Mouse (Mus musculus) retina, postnatal 1 day (tissue): Measurements from ENCODE around the gene Dctn2.

Experiments used
- DNase-seq: peaks from one replicate; pipeline ENCODE4 v3.0.0-alpha.2; 2012

The Dctn2 gene

DNA sequence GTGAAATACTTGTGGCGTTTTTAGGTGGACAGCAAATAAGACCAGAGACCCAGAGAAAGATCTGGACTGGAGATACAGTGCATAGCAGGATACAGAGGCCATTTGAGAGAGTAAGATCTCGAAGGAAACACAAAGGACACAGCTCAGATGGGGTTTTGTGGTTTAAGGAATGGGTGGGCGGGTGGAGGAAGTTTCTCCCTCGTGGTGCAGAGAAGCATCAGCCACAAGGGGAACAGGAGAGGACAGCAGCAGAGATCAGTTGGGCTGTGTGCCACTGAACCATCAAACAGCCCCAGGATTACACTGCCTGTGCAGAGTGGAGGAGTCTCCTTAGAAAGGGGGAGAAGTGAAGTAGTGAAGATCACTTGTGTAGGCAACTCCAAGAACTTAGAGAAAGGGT is 51.8 kb downstream of the Dctn2 start:
- DNase-seq, result no peak

DNA sequence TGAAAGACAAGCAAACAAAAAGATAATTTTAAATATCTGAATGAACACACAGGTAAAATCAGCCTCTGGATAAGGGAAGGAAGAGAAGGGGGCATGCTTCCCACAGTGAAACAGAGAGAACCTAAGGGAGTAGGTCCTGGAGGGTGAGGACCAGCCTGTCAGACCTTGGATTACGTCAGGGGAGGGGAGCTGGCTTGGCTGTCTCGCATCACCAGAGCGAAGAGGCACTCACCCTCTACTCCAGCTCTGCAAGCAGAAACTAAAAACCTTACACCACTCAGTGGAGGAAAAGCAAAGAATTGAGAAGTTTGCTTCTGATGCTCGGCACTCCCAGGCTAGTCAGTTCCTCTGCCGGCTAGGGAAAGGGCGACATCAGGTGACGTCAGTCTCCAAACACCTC is 53.8 kb downstream of the Dctn2 start:
- no peak for DNase-seq

DNA sequence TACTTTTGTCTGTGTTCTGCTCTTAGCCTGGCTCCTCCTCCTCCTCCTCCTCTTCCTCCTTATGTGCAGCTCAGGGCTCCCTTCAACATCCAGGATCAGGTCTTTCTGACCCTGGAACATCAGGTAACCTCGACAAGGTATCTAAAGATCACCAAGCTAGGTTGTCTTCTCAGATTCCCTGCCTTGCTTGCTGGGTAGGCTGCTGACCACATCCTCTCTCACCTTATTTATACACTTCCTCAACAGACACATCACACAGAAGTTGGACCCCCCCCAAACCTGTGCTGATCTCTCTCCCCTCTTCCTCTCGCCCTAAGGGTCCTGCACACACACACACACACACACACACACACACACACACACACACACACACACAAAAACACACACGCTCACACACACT is 55.5 kb downstream of the Dctn2 start, which contains the start of gene Arhgap9:
Gene Arhgap9 (plus strand): TSS at position 344 of the 400 bp plus-strand sequence.
- DNase-seq, result no peak

DNA sequence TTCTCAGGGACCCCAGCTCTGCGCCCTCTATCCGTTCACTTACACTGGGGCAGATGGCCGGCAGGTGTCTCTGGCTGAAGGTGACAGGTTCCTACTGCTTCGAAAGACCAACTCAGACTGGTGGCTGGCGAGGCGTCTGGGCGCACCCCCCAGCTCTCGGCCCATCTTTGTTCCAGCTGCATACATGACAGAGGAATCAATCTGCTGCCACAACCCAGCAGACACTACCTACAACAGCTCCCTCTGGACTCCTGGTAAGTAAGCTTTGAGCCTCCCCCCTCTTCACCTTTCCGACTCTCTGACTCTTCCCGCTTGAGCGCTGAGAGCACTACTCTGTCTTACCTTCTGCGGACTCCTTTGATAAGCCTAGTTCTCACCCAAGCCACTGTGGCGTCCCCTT is 56.0 kb downstream of the Dctn2 start:
- no peak for DNase-seq

DNA sequence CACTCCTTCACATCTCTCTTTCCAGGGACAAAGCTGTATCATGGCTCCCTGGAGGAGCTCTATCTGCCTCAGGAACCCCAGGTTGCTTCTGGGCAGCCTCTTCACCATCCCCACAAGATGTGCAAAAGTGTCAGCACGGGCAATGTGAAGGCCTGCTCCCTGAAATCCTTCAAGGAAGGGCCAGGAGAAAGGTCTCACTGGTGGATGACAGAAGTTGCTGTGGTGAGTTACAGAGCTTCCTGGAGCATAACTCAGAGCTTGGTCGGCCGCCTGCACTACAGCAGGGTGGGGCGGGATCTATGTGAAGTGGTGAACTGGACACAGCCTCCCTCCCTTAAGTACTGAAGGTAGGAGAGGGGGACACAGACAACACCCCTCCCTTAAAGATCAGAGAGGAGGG is 56.5 kb downstream of the Dctn2 start:
- no peak for DNase-seq

DNA sequence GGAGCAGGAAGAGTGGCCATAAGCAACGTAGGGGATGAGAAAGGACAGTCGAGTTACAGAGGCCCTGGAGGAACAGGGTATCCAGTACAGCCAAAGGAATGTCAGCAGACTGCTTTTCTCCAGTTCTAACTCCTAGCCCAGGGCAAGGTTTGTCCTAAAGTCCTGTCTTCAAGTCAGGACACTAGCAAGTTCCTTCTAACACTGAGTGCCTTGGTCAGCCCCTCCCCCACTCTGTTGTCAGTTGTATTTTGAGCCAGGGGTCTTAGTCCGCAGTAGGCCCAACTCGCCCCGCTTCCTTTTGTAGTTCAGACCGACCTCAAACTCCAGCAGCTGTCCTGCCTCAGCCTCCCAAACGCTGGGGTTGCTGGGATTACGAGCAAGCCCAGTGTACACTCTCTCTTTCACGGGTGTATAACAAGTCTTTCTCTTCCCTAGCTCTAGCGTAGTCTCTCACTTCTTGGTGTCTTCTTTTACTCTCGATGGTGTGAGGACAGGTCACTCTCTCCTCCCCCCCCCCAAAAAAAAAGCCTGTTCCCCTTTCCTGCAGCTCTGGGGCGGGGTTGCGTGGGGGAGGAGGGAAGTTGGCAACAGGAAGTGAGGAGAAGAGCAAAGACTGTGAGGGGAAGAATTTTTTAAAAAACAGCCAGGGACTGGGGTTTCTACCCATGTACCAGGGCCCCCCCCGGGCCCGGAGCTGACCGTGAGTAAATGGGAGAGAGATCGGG is 57.1 kb downstream of the Dctn2 start:
- no peak for DNase-seq

DNA sequence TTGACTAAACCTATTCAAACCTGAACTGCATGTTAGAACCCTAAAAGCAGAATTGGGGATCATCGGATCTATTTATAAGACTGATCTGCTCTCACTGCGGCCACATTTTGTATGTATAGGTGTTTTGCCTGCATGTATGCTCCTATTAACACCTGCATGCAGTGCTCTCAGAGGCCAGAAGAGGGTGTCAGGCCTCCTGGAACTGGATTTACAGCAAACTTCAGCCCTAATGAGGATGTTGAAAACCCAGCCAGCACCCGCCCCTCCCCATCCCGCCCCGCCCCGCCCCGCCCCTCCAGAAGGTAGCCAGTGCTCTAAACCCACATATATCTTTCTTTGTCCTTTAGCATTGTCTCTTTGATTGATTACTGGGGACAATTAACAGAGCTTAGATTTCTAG is 58.3 kb downstream of the Dctn2 start:
- DNase-seq, result peak; percentile 71

DNA sequence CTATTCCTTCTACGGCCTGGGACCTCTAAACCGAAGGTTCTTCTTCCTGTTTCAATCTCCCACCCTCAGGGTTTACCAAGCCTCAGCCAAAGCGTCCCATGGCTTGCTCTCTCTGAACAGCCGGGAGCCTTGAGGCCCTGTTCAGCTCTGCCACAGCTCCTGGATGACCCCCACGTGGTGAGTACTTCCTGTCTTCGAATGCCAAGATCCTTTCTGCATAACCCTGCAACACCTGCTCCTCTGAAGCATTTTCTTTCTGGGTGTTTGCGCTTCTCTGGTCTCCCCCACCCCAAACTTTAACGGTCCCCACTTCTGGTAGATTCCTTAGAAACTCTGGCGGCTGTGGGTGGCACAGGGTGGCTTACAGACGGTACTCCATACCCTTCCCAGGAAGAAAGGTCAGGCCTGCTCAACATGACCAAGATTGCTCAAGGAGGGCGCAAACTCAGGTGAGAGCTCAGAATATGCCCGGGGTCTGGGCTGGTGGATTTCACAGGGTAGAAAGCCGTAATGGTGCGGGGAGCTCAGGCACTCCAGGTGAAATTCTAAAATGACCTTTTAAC is 59.4 kb downstream of the Dctn2 start:
- no peak for DNase-seq

DNA sequence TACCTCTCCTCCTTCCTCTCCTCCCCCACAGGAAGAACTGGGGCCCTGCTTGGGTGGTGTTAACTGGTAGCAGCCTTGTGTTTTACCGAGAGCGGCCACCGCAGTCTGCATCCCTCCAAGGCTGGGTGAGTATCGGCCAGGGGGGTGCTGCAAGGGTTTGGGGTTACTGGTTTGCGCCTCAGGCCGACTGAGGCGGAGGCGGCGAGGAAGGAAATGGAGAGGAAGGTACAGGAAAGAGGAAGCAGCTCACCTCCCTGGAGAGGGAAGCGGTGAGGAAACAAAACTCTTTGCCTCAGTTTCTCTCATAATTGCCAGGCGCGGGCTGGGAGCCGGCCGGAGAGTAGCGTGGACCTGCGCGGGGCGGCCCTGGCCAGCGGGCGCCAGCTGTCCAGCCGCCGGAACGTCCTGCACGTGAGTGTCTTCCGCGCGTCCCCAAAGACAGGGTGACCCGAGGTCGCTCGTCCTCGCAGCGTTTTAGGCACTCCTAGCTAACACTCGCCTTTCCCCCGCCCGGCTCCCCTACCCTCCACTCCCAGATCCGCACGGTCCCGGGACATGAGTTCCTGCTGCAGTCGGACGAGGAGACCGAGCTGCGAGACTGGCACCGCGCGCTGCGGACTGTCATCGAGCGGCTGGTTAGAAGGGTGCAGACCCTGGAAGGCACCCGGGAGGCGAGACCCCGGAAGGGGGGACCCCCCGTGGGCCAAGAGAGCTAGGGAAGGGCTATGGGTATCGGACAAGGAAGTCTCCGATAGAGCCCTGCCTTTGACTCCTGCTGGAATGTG is 60.0 kb downstream of the Dctn2 start:
- peak; percentile 40 for DNase-seq

DNA sequence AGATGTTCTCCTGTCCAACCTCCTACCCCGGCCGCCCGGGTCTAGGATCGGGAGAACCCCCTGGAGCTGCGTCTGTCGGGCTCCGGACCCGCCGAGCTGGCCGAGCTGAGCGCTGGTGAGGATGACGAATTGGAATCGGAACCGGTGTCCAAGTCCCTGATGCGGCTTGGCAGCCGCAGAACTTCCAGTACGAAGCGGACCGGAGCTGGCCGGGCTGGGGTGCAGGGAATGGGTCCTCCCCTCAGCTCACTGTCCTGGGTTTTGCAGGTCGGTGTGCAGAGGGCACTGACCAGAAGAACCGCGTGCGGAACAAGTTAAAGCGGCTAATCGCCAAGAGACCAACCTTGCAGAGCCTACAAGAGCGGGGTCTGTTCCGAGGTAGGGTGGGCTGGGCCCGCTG is 60.7 kb downstream of the Dctn2 start:
- DNase-seq, result no peak

DNA sequence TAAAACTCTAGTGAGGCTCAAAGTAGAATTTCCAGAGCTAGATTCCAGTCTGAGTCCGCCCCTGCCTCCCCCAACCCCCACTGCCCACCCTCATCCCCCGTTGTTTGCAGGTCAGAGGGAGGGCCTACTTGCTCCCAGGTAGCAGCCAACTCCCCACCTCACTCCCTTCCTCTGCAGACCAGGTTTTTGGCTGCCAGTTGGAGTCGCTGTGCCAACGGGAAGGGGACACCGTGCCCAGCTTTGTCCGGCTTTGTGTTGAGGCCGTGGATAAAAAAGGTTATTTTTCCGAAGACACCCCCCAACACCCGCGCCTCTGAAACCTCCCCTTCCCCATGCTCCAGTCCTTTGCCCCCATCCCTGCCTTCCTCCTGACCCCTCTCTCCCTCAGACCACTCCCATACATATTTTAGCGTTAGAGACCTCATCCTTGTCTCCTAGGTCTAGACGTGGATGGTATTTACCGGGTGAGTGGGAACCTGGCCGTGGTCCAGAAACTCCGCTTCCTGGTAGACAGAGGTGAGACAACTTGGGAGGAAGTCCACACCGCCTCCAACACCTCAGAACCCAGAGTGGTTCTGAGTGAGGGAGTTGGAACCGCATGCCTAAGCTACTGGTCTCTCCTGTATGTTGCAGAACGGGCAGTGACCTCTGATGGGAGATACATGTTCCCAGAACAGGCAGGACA is 61.4 kb downstream of the Dctn2 start:
- peak; percentile 19 for DNase-seq

DNA sequence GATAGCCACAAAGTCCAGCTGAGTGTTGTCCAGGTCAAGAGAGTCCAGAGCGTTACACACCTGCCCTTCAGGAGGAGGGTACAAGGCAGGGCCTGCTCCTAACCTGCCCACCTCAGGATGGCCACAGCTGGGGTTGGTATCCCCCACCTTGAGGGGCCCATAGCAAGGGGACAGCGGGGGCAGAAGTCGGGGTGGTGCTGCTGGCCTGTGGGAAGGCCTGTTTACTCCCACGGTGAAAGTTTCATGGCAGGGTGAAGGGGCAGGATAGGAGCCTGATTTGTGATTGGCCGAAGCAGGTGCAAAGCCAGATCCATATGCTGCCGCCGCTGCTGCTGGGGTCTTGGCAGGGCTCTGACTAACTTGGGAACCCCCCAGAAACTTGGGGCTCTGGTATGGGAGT is 64.0 kb downstream of the Dctn2 start:
- no peak for DNase-seq
